22 mouse cellular contexts compared by ENCODE assay signal in genomic region chr15:30229112-30229511, GRCm38 (mm10). TPM values are rescaled to one million over a fixed set of nuclear protein-coding genes. Genes with fewer than 3 reads are reported as not detected.
A peak's percentile ranks its signal among the peaks of the same experiment; 100 is the strongest.
DNase-seq lines count a peak whose midpoint lies in the region; ATAC-seq and TF ChIP-seq lines count a peak whose summit lies in the region.
"Had no signal": no experiment of that assay in that cellular context is flagged by ENCODE, and none has a peak within 500 bp of the region (broad histone marks: within the 10 kb centered on the region; RNA-seq: fewer than 3 reads in every experiment).

No protein-coding gene starts in this region.

- TF ChIP-seq POLR2A in cerebellum, adult 2 months (IDR thresholded peaks at IDR 0.05; ENCODE audit: borderline replicate concordance, insufficient read depth, low read length) = no peak

- H3K27ac ChIP-seq in cerebellum, adult 2 months (ENCODE audit: insufficient read depth, low read length) = no peak overlapping the region
- H3K27ac ChIP-seq: embryonic facial prominence, embryonic 15.5 days; forebrain, embryonic 10.5 days; heart, adult 2 months; hindbrain, embryonic 15.5 days had no signal

- H3K4me3 ChIP-seq in cerebellum, adult 2 months (replicated peaks; ENCODE audit: insufficient read depth, low read depth, low read length) = no peak overlapping the region
- H3K4me3 ChIP-seq: embryonic facial prominence, embryonic 15.5 days; erythroblast, embryonic 14.5 days; forebrain, embryonic 10.5 days; heart, adult 2 months; heart, embryonic 12.5 days; hindbrain, embryonic 15.5 days had no signal

- peaks cover 3% of the 10 kb centered on the region; the same call in 1 of the 2 replicates for H3K4me1 ChIP-seq in cerebellum, adult 2 months (ENCODE audit: control insufficient read depth, insufficient read depth, low read length)
- H3K4me1 ChIP-seq: embryonic facial prominence, embryonic 15.5 days; forebrain, embryonic 10.5 days; heart, embryonic 12.5 days; hindbrain, embryonic 15.5 days had no signal

- no peaks in the 10 kb centered on the region for H3K27me3 ChIP-seq in cerebellum, adult 2 months (ENCODE audit: control insufficient read depth, insufficient read depth, low read length)
- H3K27me3 ChIP-seq: embryonic facial prominence, embryonic 15.5 days; heart, embryonic 12.5 days; hindbrain, embryonic 15.5 days had no signal

- peak; percentile 85 for ATAC-seq in cerebellum, adult (ENCODE audit: insufficient number of reproducible peaks, low FRiP score, low TSS enrichment)
- no peak for ATAC-seq in frontal cortex, adult (ENCODE audit: low TSS enrichment)
- ATAC-seq: CD4-positive, CD25-positive, alpha-beta regulatory T cell, adult 4 months; forebrain, embryonic 14.5 days; intestine, embryonic 16.5 days had no signal

- no peak for DNase-seq in cerebellum, postnatal 4 days (ENCODE audit: low spot score in 2 of 2)
- peak; percentile 48 to 73 for DNase-seq in cerebellum, adult 2 months
- DNase-seq in cerebellum, postnatal 10 days = peak; percentile 23 to 28
- DNase-seq in layer of hippocampus, adult 9-10 months (ENCODE audit: low spot score) = no peak
- DNase-seq in embryo, embryonic 10 days (ENCODE audit: low spot score) = no peak
- DNase-seq: adrenal gland, postnatal 10 days; B cell, adult 2 months; gastrocnemius, postnatal 10 days; heart, adult 2 months; heart, postnatal 36 days; kidney, adult 2 months had no signal

- TF ChIP-seq CTCF in cerebellum, adult 2 months (IDR thresholded peaks at IDR 0.05; ENCODE audit: borderline replicate concordance, insufficient read depth, low read depth, low read length) = no peak

- 18% methylated on average over 4 of the region's 4 CpGs for WGBS in cerebellum, adult 2 months

RNA-seq across cellular contexts. Expression of gene Ctnnd2, which starts 56.7 kb away (rescaled TPM):
- 87.7 and 92.0 TPM in 2 replicates for polyA plus RNA-seq in cerebellum, adult 2 months (2012; rRNA removed)
- polyA plus RNA-seq: erythroblast, embryonic 14.5 days; G1E had no signal

Comparison
In these comparisons a context has a peak if more than half of its experiments do, and no peak if none do; other contexts are left out.
1. DNase-seq: peak in cerebellum, adult 2 months (2 of 2) and cerebellum, postnatal 10 days (2 of 2); none in cerebellum, postnatal 4 days (0 of 2), layer of hippocampus, adult 9-10 months (single experiment) and embryo, embryonic 10 days (single experiment).